ENCODE assay signal across 15 mouse cellular contexts in the genomic region with DNA sequence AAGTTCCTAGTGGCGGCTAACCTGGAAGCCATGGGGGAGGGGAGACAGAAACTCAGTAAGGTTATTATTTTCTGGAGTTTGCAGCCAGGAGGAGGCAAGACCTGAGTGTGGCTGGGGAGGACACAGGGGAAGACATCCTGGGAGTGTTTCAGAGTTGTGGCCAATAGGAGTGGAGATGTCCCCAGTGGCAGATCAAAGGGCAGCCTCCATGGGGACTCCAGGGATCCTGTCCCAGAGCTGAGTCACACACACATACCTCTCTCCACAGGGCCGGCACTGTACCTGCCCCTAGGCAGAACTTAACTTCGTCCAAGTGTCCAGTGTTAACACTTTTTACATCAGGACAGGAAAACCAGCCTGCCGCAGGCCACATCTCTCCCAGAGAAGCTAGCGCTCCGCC. TPM values are rescaled to one million over a fixed set of nuclear protein-coding genes. Genes with fewer than 3 reads are reported as not detected.
DNase-seq lines count a peak whose midpoint lies in the region; ATAC-seq and TF ChIP-seq lines count a peak whose summit lies in the region.
"Had no signal": no experiment of that assay in that cellular context is flagged by ENCODE, and none has a peak within 500 bp of the region (broad histone marks: within the 10 kb centered on the region; RNA-seq: fewer than 3 reads in every experiment).

No protein-coding gene starts in this region.

- no peak for TF ChIP-seq CTCF in liver, adult 2 months (IDR thresholded peaks at IDR 0.05; ENCODE audit: low read depth, low read length)

- H3K4me1 ChIP-seq in liver, adult 2 months (ENCODE audit: control insufficient read depth, insufficient read depth, low read length): peaks cover 64% of the 10 kb centered on the region
- H3K4me1 ChIP-seq in stomach, embryonic 16.5 days (ENCODE audit: control insufficient read depth, insufficient read depth, low read length): peaks cover 87% of the 10 kb centered on the region

- H3K27me3 ChIP-seq in liver, adult 2 months (ENCODE audit: control insufficient read depth, insufficient read depth, low read length): no peaks in the 10 kb centered on the region
- H3K27me3 ChIP-seq in stomach, embryonic 16.5 days (ENCODE audit: control insufficient read depth, insufficient read depth, low read length): no peaks in the 10 kb centered on the region
- H3K27me3 ChIP-seq: neural tube, embryonic 13.5 days had no signal

- TF ChIP-seq POLR2A in liver, adult 2 months (IDR thresholded peaks at IDR 0.05; ENCODE audit: extremely low read depth, insufficient read depth, low read length): no peak

- H3K4me2 ChIP-seq in stomach, embryonic 16.5 days (ENCODE audit: low read depth, low read length): no peak overlapping the region
- H3K4me2 ChIP-seq: neural tube, embryonic 13.5 days had no signal

- no peak for ATAC-seq in stomach, embryonic 16.5 days (ENCODE audit: insufficient read depth, low FRiP score)
- ATAC-seq: activated CD4-positive, CD25-positive, alpha-beta regulatory T cell, adult 4 months; midbrain, embryonic 16.5 days had no signal

- peaks cover 47% of the 10 kb centered on the region for H3K79me2 ChIP-seq in liver, adult 2 months (ENCODE audit: control insufficient read depth, insufficient read depth, low read length)

- H3K36me3 ChIP-seq in liver, adult 2 months (ENCODE audit: control insufficient read depth, insufficient read depth, low read length): no peaks in the 10 kb centered on the region
- peaks cover 3% of the 10 kb centered on the region; the same call in 1 of the 2 replicates for H3K36me3 ChIP-seq in stomach, embryonic 16.5 days (ENCODE audit: control insufficient read depth, insufficient read depth, low read length)
- H3K36me3 ChIP-seq: neural tube, embryonic 13.5 days had no signal

- no peaks in the 10 kb centered on the region for H3K9me3 ChIP-seq in stomach, embryonic 16.5 days (replicated peaks; ENCODE audit: control insufficient read depth, low read length)
- H3K9me3 ChIP-seq: neural tube, embryonic 13.5 days had no signal

- no peak overlapping the region; the same call in 1 of the 2 replicates for H3K9ac ChIP-seq in liver, adult 2 months (ENCODE audit: low read depth, low read length)
- peak overlapping the region; percentile 30 for H3K9ac ChIP-seq in stomach, embryonic 16.5 days (ENCODE audit: low read length)
- H3K9ac ChIP-seq: neural tube, embryonic 13.5 days had no signal

- WGBS in liver, adult 2 months: 33% methylated on average over 6 of the region's 6 CpGs
- 51% methylated on average over 6 of the region's 6 CpGs for WGBS in stomach, embryonic 16.5 days

- H3K4me3 ChIP-seq in liver, adult 2 months (ENCODE audit: insufficient read depth, low read depth, low read length): no peak overlapping the region
- no peak overlapping the region for H3K4me3 ChIP-seq in stomach, embryonic 16.5 days (replicated peaks; ENCODE audit: low read length)
- H3K4me3 ChIP-seq: neural tube, embryonic 13.5 days had no signal

- peak overlapping the region; percentile 47 for H3K27ac ChIP-seq in liver, adult 2 months (replicated peaks; ENCODE audit: insufficient read depth, low read depth, low read length)
- peak overlapping the region; percentile 92 for H3K27ac ChIP-seq in stomach, embryonic 16.5 days (ENCODE audit: low read length)
- H3K27ac ChIP-seq: neural tube, embryonic 13.5 days had no signal

- peak; percentile 43 for DNase-seq in adrenal gland, postnatal 14 days
- DNase-seq in adrenal gland, postnatal 25 days: no peak
- peak; percentile 86 for DNase-seq in liver, adult 2 months (ENCODE audit: extremely low read depth, low read depth, low spot score)
- DNase-seq in liver: no peak
- peak; percentile 44 for DNase-seq in kidney, postnatal 14 days
- no peak for DNase-seq in retina, embryonic 14.5 days (ENCODE audit: low spot score)
- no peak for DNase-seq in gastrocnemius, postnatal 4 days (ENCODE audit: low spot score in 2 of 2)
- DNase-seq: heart, postnatal 36 days; lung, postnatal 36 days had no signal

RNA-seq across cellular contexts. Expression of gene Cdc42ep4, which starts 16.5 kb away (rescaled TPM):
- total RNA-seq in adrenal gland, postnatal 14 days (2021): 76.8 and 82.7 TPM in 2 replicates
- total RNA-seq in adrenal gland, postnatal 25 days (2021): 114 and 133 TPM in 2 replicates
- total RNA-seq in liver, adult 2 months (2014; rRNA removed): 25.2 and 36.7 TPM in 2 replicates
- polyA plus RNA-seq in liver, adult 2 months (2012; rRNA removed): 32.7 and 32.9 TPM in 2 replicates
- polyA plus RNA-seq in stomach, embryonic 16.5 days (2015; fragmentation: Nextera tagmentation; extraction: Ambion mirVana): 59.7 and 62.0 TPM in 2 replicates
- total RNA-seq in gastrocnemius, postnatal 4 days (2021): 10 to 100 TPM; 26.3 to 27.5 TPM

RNA-seq across cellular contexts. Expression of gene Cpsf4l, which starts 25.3 kb away (rescaled TPM):
- 1.5 and 2.5 TPM in 2 replicates for total RNA-seq in adrenal gland, postnatal 14 days (2021)
- total RNA-seq in adrenal gland, postnatal 25 days (2021): 0.76 TPM in 2 replicates
- 6.0 and 9.9 TPM in 2 replicates for total RNA-seq in liver, adult 2 months (2014; rRNA removed)
- polyA plus RNA-seq in liver, adult 2 months (2012; rRNA removed): 2.9 and 3.0 TPM in 2 replicates
- polyA plus RNA-seq in stomach, embryonic 16.5 days (2015; fragmentation: Nextera tagmentation; extraction: Ambion mirVana): 0.18 and 0.41 TPM in 2 replicates
- total RNA-seq in gastrocnemius, postnatal 4 days (2021): not detected
- total RNA-seq: common myeloid progenitor, adult 5-6 weeks; heart, postnatal 36 days; MEL had no signal

RNA-seq across cellular contexts. Expression of gene D11Wsu47e, which starts 50.9 kb away (rescaled TPM):
- total RNA-seq in adrenal gland, postnatal 14 days (2021): 15.9 and 18.2 TPM in 2 replicates
- 21.7 and 22.4 TPM in 2 replicates for total RNA-seq in adrenal gland, postnatal 25 days (2021)
- 4.1 and 5.0 TPM in 2 replicates for total RNA-seq in liver, adult 2 months (2014; rRNA removed)
- polyA plus RNA-seq in liver, adult 2 months (2012; rRNA removed): 3.3 and 4.5 TPM in 2 replicates
- 13.9 and 17.1 TPM in 2 replicates for polyA plus RNA-seq in stomach, embryonic 16.5 days (2015; fragmentation: Nextera tagmentation; extraction: Ambion mirVana)
- total RNA-seq in gastrocnemius, postnatal 4 days (2021): 10 to 100 TPM; 11.3 to 16.7 TPM

RNA-seq across cellular contexts. Expression of gene Fam104a, which starts 51.2 kb away (rescaled TPM):
- total RNA-seq in adrenal gland, postnatal 14 days (2021): 25.7 and 28.5 TPM in 2 replicates
- 29.1 and 30.5 TPM in 2 replicates for total RNA-seq in adrenal gland, postnatal 25 days (2021)
- total RNA-seq in liver, adult 2 months (2014; rRNA removed): 4.5 and 5.6 TPM in 2 replicates
- polyA plus RNA-seq in liver, adult 2 months (2012; rRNA removed): 15.2 and 16.4 TPM in 2 replicates
- 36.2 and 41.2 TPM in 2 replicates for polyA plus RNA-seq in stomach, embryonic 16.5 days (2015; fragmentation: Nextera tagmentation; extraction: Ambion mirVana)
- total RNA-seq in gastrocnemius, postnatal 4 days (2021): 10 to 100 TPM; 29.4 to 31.3 TPM

Comparison
In these comparisons a context has a peak if more than half of its experiments do, and no peak if none do; other contexts are left out.
1. DNase-seq: peak in adrenal gland, postnatal 14 days (single experiment), liver, adult 2 months (single experiment) and kidney, postnatal 14 days (single experiment); none in adrenal gland, postnatal 25 days (single experiment), liver (single experiment), retina, embryonic 14.5 days (single experiment) and gastrocnemius, postnatal 4 days (0 of 2).